Mouse (Mus musculus) bone marrow macrophage, adult 2 months (primary cell): ENCODE results near the gene Tspan6.

Source experiments
- CTCF ChIP-seq: IDR thresholded peaks from 2 replicates; pipeline ENCODE4 v1.5.1; 2012; ENCODE audit warnings: low read depth, mild to moderate bottlenecking, low read length, moderate library complexity
- POLR2A ChIP-seq: IDR thresholded peaks from 2 replicates; pipeline ENCODE4 v1.6.1; 2012; ENCODE audit warnings: mild to moderate bottlenecking, low read depth, low read length, borderline replicate concordance

GRCm38 (mm10) chrX:133913006-133913405 lies 14.8 kb upstream of the Tspan6 start:
- TF ChIP-seq CTCF, result no peak
- no peak for TF ChIP-seq POLR2A
